ENCODE assay signal across 30 mouse cellular contexts in genomic region chr13:101746012-101746595, GRCm38 (mm10). TPM values are rescaled to one million over a fixed set of nuclear protein-coding genes. Genes with fewer than 3 reads are reported as not detected.
A peak's percentile ranks its signal among the peaks of the same experiment; 100 is the strongest.
DNase-seq lines count a peak whose midpoint lies in the region; ATAC-seq and TF ChIP-seq lines count a peak whose summit lies in the region.
"Had no signal": no experiment of that assay in that cellular context is flagged by ENCODE, and none has a peak within 500 bp of the region (broad histone marks: within the 10 kb centered on the region; RNA-seq: fewer than 3 reads in every experiment).

No protein-coding gene starts in this region.

- H3K9me3 ChIP-seq in embryonic facial prominence, embryonic 14.5 days (ENCODE audit: control insufficient read depth, low read length): no peaks in the 10 kb centered on the region
- H3K9me3 ChIP-seq in embryonic facial prominence, embryonic 10.5 days: no peaks in the 10 kb centered on the region
- H3K9me3 ChIP-seq in lung, embryonic 16.5 days (ENCODE audit: control insufficient read depth, low read length): no peaks in the 10 kb centered on the region
- H3K9me3 ChIP-seq: embryonic facial prominence, embryonic 12.5 days; G1E; heart, embryonic 13.5 days; hindbrain, embryonic 12.5 days; liver, embryonic 15.5 days; midbrain, embryonic 13.5 days had no signal

- TF ChIP-seq POLR2A in kidney, adult 2 months (IDR thresholded peaks at IDR 0.05; ENCODE audit: low read depth, low read length): no peak

- no peak overlapping the region for H3K9ac ChIP-seq in embryonic facial prominence, embryonic 14.5 days (ENCODE audit: low read depth, low read length)
- H3K9ac ChIP-seq in lung, embryonic 16.5 days (ENCODE audit: low read length): no peak overlapping the region
- H3K9ac ChIP-seq: embryonic facial prominence, embryonic 12.5 days; heart, embryonic 13.5 days; hindbrain, embryonic 12.5 days; liver, embryonic 15.5 days; midbrain, embryonic 13.5 days had no signal

- ATAC-seq in embryonic facial prominence, embryonic 14.5 days (ENCODE audit: low read depth): 0 out of 2 replicates have a peak, but pooled peaks have one; percentile 37
- ATAC-seq in lung, embryonic 16.5 days (ENCODE audit: low read depth): peak; percentile 45
- ATAC-seq: forebrain, embryonic 16.5 days; hindbrain, postnatal 0 days; midbrain, embryonic 13.5 days had no signal

- WGBS in embryonic facial prominence, embryonic 14.5 days: 58% methylated on average over 8 of the region's 8 CpGs
- WGBS in embryonic facial prominence, embryonic 10.5 days: 79% methylated on average over 8 of the region's 8 CpGs
- WGBS in kidney, adult 2 months: 59% methylated on average over 8 of the region's 8 CpGs
- WGBS in lung, embryonic 16.5 days: 48% methylated on average over 8 of the region's 8 CpGs

- no peak overlapping the region for H3K27ac ChIP-seq in embryonic facial prominence, embryonic 14.5 days (replicated peaks; ENCODE audit: low read depth, low read length)
- H3K27ac ChIP-seq in embryonic facial prominence, embryonic 10.5 days (replicated peaks): no peak overlapping the region
- H3K27ac ChIP-seq in kidney, adult 2 months (ENCODE audit: insufficient read depth, low read depth, low read length): peak overlapping the region; percentile 75
- H3K27ac ChIP-seq in lung, embryonic 16.5 days (ENCODE audit: low read length): peak overlapping the region; percentile 82
- H3K27ac ChIP-seq: embryonic facial prominence, embryonic 12.5 days; gastrocnemius, adult 2 months; heart, adult 2 months; heart, embryonic 13.5 days; hindbrain, embryonic 12.5 days; hindbrain, postnatal 0 days; liver, embryonic 15.5 days; macrophage; midbrain, embryonic 13.5 days had no signal

- peak; percentile 74 for DNase-seq in embryonic facial prominence, embryonic 14.5 days (ENCODE audit: low spot score)
- no peak for DNase-seq in embryonic facial prominence, embryonic 10.5 days (ENCODE audit: low spot score)
- no peak for DNase-seq in kidney, adult 2 months
- no peak for DNase-seq in kidney, postnatal 25 days
- no peak for DNase-seq in lung, adult 18-20 months
- no peak for DNase-seq in left cerebral cortex, adult 8-10 months (ENCODE audit: low spot score in 2 of 2)
- DNase-seq: adrenal gland, adult 8-10 months; cerebellum, adult 11 months; cerebellum, adult 9-10 months; cerebellum, postnatal 36 days; gastrocnemius, adult 2 months; gastrocnemius, postnatal 36 days; heart, postnatal 14 days; kidney, adult 18-20 months; kidney, postnatal 4 days; left cerebral cortex, postnatal 4 days; thymus, adult 2 months; thymus, postnatal 36 days had no signal

- H3K36me3 ChIP-seq in embryonic facial prominence, embryonic 14.5 days (ENCODE audit: control insufficient read depth, insufficient read depth, low read length): no peaks in the 10 kb centered on the region
- H3K36me3 ChIP-seq in embryonic facial prominence, embryonic 10.5 days (replicated peaks): no peaks in the 10 kb centered on the region
- no peaks in the 10 kb centered on the region for H3K36me3 ChIP-seq in kidney, adult 2 months (ENCODE audit: control insufficient read depth, insufficient read depth, low read length)
- no peaks in the 10 kb centered on the region for H3K36me3 ChIP-seq in lung, embryonic 16.5 days (ENCODE audit: control insufficient read depth, insufficient read depth, low read length)
- H3K36me3 ChIP-seq: embryonic facial prominence, embryonic 12.5 days; heart, embryonic 13.5 days; hindbrain, embryonic 12.5 days; liver, embryonic 15.5 days; midbrain, embryonic 13.5 days had no signal

- no peak for TF ChIP-seq CTCF in kidney, adult 2 months (conservative IDR thresholded peaks at IDR 0.05; ENCODE audit: insufficient read depth, insufficient read length, low read depth, low read length)

- H3K4me1 ChIP-seq in embryonic facial prominence, embryonic 14.5 days (ENCODE audit: control insufficient read depth, insufficient read depth, low read length): peaks cover 4% of the 10 kb centered on the region; the same call in 1 of the 2 replicates
- H3K4me1 ChIP-seq in embryonic facial prominence, embryonic 10.5 days: peaks cover 12% of the 10 kb centered on the region; the same call in 1 of the 2 replicates
- H3K4me1 ChIP-seq in kidney, adult 2 months (ENCODE audit: control insufficient read depth, insufficient read depth, low read length): peaks cover 28% of the 10 kb centered on the region
- H3K4me1 ChIP-seq in lung, embryonic 16.5 days (replicated peaks; ENCODE audit: control insufficient read depth, insufficient read depth, low read length): peaks cover 48% of the 10 kb centered on the region
- H3K4me1 ChIP-seq: hindbrain, embryonic 12.5 days; midbrain, embryonic 13.5 days had no signal

- no peaks in the 10 kb centered on the region for H3K27me3 ChIP-seq in embryonic facial prominence, embryonic 14.5 days (replicated peaks; ENCODE audit: control insufficient read depth, insufficient read depth, low read length)
- H3K27me3 ChIP-seq in embryonic facial prominence, embryonic 10.5 days (replicated peaks; ENCODE audit: low read depth, poor library complexity, severe bottlenecking): no peaks in the 10 kb centered on the region
- no peaks in the 10 kb centered on the region for H3K27me3 ChIP-seq in kidney, adult 2 months (replicated peaks; ENCODE audit: control insufficient read depth, insufficient read depth, low read length)
- H3K27me3 ChIP-seq in lung, embryonic 16.5 days (ENCODE audit: control insufficient read depth, insufficient read depth, low read depth, low read length): no peaks in the 10 kb centered on the region
- H3K27me3 ChIP-seq: embryonic facial prominence, embryonic 12.5 days; heart, embryonic 13.5 days; hindbrain, embryonic 12.5 days; liver, embryonic 15.5 days; midbrain, embryonic 13.5 days had no signal

- H3K4me2 ChIP-seq in embryonic facial prominence, embryonic 14.5 days (ENCODE audit: low read depth, low read length): no peak overlapping the region
- peak overlapping the region; percentile 20; the same call in 1 of the 2 replicates for H3K4me2 ChIP-seq in lung, embryonic 16.5 days (ENCODE audit: low read depth, low read length)
- H3K4me2 ChIP-seq: embryonic facial prominence, embryonic 12.5 days; heart, embryonic 13.5 days; hindbrain, embryonic 12.5 days; liver, embryonic 15.5 days; midbrain, embryonic 13.5 days had no signal

- no peak overlapping the region for H3K4me3 ChIP-seq in embryonic facial prominence, embryonic 14.5 days (ENCODE audit: low read depth, low read length)
- no peak overlapping the region for H3K4me3 ChIP-seq in embryonic facial prominence, embryonic 10.5 days
- no peak overlapping the region for H3K4me3 ChIP-seq in kidney, adult 2 months (ENCODE audit: insufficient read depth, low read depth, low read length)
- H3K4me3 ChIP-seq in lung, embryonic 16.5 days (ENCODE audit: low read length): no peak overlapping the region
- H3K4me3 ChIP-seq: embryonic facial prominence, embryonic 12.5 days; erythroblast, embryonic 14.5 days; gastrocnemius, adult 2 months; heart, adult 2 months; heart, embryonic 13.5 days; hindbrain, embryonic 12.5 days; liver, embryonic 15.5 days; midbrain, embryonic 13.5 days had no signal

RNA-seq across cellular contexts. Expression of gene Pik3r1, which starts 21.9 kb away (rescaled TPM):
- 45.9 and 49.1 TPM in 2 replicates for polyA plus RNA-seq in embryonic facial prominence, embryonic 14.5 days (2014; fragmentation: Nextera tagmentation; extraction: Ambion mirVana)
- 14.7 and 18.9 TPM in 2 replicates for polyA plus RNA-seq in embryonic facial prominence, embryonic 10.5 days (2016; fragmentation: Nextera tagmentation; extraction: Ambion mirVana)
- polyA plus RNA-seq in kidney, adult 2 months (2012; rRNA removed): 17.1 and 21.2 TPM in 2 replicates
- 28.5 and 31.1 TPM in 2 replicates for polyA plus RNA-seq in lung, embryonic 16.5 days (2015; fragmentation: Nextera tagmentation; extraction: Ambion mirVana)
- total RNA-seq in left cerebral cortex, adult 8-10 months (2022): 100 to 1,000 TPM; 124 to 134 (median 126) TPM

Comparison
In these comparisons a context has a peak if more than half of its experiments do, and no peak if none do; other contexts are left out.
1. H3K27ac ChIP-seq: peak in kidney, adult 2 months (single experiment) and lung, embryonic 16.5 days (single experiment); none in embryonic facial prominence, embryonic 14.5 days (single experiment) and embryonic facial prominence, embryonic 10.5 days (single experiment).